Mouse (Mus musculus): Measurements from ENCODE around the gene Eftud2.

DNA sequence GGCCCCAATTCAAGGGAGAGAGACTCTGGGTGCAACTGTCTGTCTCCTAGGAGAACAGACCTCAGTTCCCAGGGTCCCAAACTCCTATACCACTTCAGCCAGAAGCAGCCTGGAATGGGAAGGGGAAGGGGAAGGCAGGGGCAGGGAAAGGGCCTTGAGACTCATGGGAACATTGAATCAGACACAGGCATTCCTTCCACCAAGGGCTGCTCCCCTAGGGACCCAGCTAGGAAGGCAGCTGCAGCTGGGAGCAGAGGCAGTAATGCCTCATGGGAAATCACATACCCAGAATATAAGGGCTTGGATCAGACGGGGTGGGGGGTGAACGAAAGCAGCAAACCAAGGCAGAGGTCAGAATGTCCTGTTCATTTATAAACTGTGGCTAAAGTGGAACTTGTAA is 42.7 kb downstream of the Eftud2 start:
- no peak for TF ChIP-seq MYC (IDR thresholded peaks at IDR 0.05; ENCODE audit: low read depth, low read length)
- no peak for TF ChIP-seq NRF1 (IDR thresholded peaks at IDR 0.05; ENCODE audit: low read depth, low read length)
- no peak for TF ChIP-seq POLR2A (IDR thresholded peaks at IDR 0.05; ENCODE audit: low read depth, low read length)
- no peak for TF ChIP-seq ZNF384 (IDR thresholded peaks at IDR 0.05; ENCODE audit: low read depth, low read length)
- no peak for TF ChIP-seq EP300 (IDR thresholded peaks at IDR 0.05; ENCODE audit: low read length)
- TF ChIP-seq CTCF (conservative IDR thresholded peaks at IDR 0.05 in 1 of 2, IDR thresholded peaks at IDR 0.05 in 1 of 2; ENCODE audit: low read depth in 2 of 2, low read length in 2 of 2), result no peak
